Mouse (Mus musculus) stomach, postnatal 0 days (tissue): Measurements from ENCODE around the gene Tmem94.

Experiments used
- CTCF ChIP-seq: IDR thresholded peaks from 2 replicates; pipeline ENCODE4 v1.5.1; 2016; ENCODE audit warnings: antibody characterized with exemption, low read depth, mild to moderate bottlenecking, moderate library complexity
- EP300 ChIP-seq: optimal IDR thresholded peaks from 2 replicates; pipeline ENCODE3; 2016; ENCODE audit warnings: antibody characterized with exemption

DNA sequence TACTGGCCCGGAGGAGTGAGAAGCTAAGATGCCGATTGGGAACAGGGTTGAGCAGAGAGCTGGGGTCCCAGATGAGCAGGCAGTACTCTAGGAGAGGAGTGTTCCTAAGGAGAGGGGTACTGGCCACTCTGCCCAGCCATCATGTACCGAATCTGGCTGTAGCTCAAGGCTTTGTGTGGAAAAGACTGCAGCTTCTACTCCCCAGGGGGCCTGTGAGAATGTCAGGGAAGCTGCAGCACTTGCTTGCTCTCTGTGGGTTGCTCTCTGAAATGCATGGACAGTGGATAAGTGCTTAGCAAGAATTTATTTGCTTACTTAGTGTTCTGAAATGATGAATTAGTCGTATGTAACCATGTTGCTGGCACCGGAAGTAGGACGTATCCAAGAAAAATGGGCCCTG is 21.2 kb downstream of the Tmem94 start:
- TF ChIP-seq CTCF (peak; percentile 16; the same call in 1 of the 2 replicates), EP300 (no peak)
